Mouse (Mus musculus): ENCODE results near the gene Rpl14.

Gene Rpl14

GRCm38 (mm10) chr9:120611055-120611454 is 39.8 kb downstream of the Rpl14 start:
- DNase-seq: no peak

- DNase-seq: no peak
Measured at GRCm38 (mm10) chr9:120614059-120614458, 42.8 kb downstream of the Rpl14 start.

GRCm38 (mm10) chr9:120618101-120618500 is 46.9 kb downstream of the Rpl14 start:
- no peak for DNase-seq

- DNase-seq: no peak
Measured at GRCm38 (mm10) chr9:120619347-120619708, 48.1 kb downstream of the Rpl14 start.

- DNase-seq: no peak
Measured at GRCm38 (mm10) chr9:120619709-120620408, 48.6 kb downstream of the Rpl14 start.

GRCm38 (mm10) chr9:120620409-120620745 is 49.1 kb downstream of the Rpl14 start:
- DNase-seq: no peak
